Mouse (Mus musculus) myocyte (in vitro differentiated cells): ENCODE measurements at regions not wholly inside any gene's neighbourhood (a gene's known extent, or its start where the extent isn't known, plus 50 kb on each side); places are given as distances from the start of the nearest gene placed in this dataset.

Experiments
- H3K27me3 ChIP-seq: one replicate; pipeline ENCODE4 v1.6.1; 2011; ENCODE audit not compliant: control insufficient read depth, insufficient read depth, insufficient read length
- H3K36me3 ChIP-seq: one replicate; pipeline ENCODE4 v1.6.1; 2011; ENCODE audit not compliant: control insufficient read depth, insufficient read depth
- H3K4me2 ChIP-seq: one replicate; pipeline ENCODE4 v1.6.1; 2011; ENCODE audit warnings: low read depth, control low read depth
- H3K4me3 ChIP-seq: one replicate; pipeline ENCODE4 v1.5.1; 2011; ENCODE audit warnings: mild to moderate bottlenecking, control low read depth, moderate library complexity
- H3K79me2 ChIP-seq: one replicate; pipeline ENCODE4 v1.6.1; 2011; ENCODE audit not compliant: control insufficient read depth, insufficient read depth
- H3ac ChIP-seq: one replicate; pipeline ENCODE4 v1.6.1; 2011; ENCODE audit not compliant: control insufficient read depth, insufficient read length
- CEBPB ChIP-seq: IDR thresholded peaks from 2 replicates; pipeline ENCODE4 v1.6.1; 2011; ENCODE audit warnings: mild to moderate bottlenecking, moderate library complexity; ENCODE audit not compliant: poor library complexity, insufficient read depth, severe bottlenecking
- E2F4 ChIP-seq: IDR thresholded peaks from one replicate; pipeline ENCODE4 v1.6.1; 2011; ENCODE audit warnings: mild to moderate bottlenecking, control low read depth, moderate library complexity; ENCODE audit not compliant: insufficient read depth
- MAX ChIP-seq: IDR thresholded peaks from one replicate; pipeline ENCODE4 v1.6.1; 2011; ENCODE audit warnings: low read depth, mild to moderate bottlenecking, control low read depth
- MYOD1 ChIP-seq, 3 experiments: IDR thresholded peaks; one replicate each; pipeline ENCODE4 v1.6.1; 2011; ENCODE audit warnings: control low read depth in 2 of 3, low read depth in 2 of 3, mild to moderate bottlenecking in 2 of 3, moderate library complexity in 1 of 3; ENCODE audit not compliant: insufficient read length in 2 of 3, control insufficient read depth in 1 of 3
- MYOG ChIP-seq, 3 experiments: IDR thresholded peaks; one replicate each; pipeline ENCODE4 v1.6.1; 2011; ENCODE audit warnings: control low read depth in 2 of 3, low read depth in 2 of 3, mild to moderate bottlenecking in 2 of 3; ENCODE audit not compliant: insufficient read length in 2 of 3, control insufficient read depth in 1 of 3, insufficient read depth in 1 of 3
- POLR2A ChIP-seq: IDR thresholded peaks from one replicate; pipeline ENCODE4 v1.6.1; 2011; ENCODE audit warnings: low read depth, mild to moderate bottlenecking, control low read depth, moderate library complexity; ENCODE audit not compliant: insufficient read length
- POLR2AphosphoS2 ChIP-seq: IDR thresholded peaks from one replicate; pipeline ENCODE4 v1.6.1; 2011; ENCODE audit warnings: low read depth, control low read depth; ENCODE audit not compliant: insufficient read length
- REST ChIP-seq: IDR thresholded peaks from one replicate; pipeline ENCODE4 v1.6.1; 2011; ENCODE audit warnings: mild to moderate bottlenecking, control low read depth, moderate library complexity; ENCODE audit not compliant: insufficient read depth, insufficient read length
- SRF ChIP-seq: IDR thresholded peaks from one replicate; pipeline ENCODE4 v1.6.1; 2011; ENCODE audit warnings: low read depth; ENCODE audit not compliant: control insufficient read depth, insufficient read length
- TCF12 ChIP-seq: IDR thresholded peaks from one replicate; pipeline ENCODE4 v1.6.1; 2011; ENCODE audit warnings: mild to moderate bottlenecking, control low read depth; ENCODE audit not compliant: poor library complexity, insufficient read depth, severe bottlenecking
- TCF3 ChIP-seq: IDR thresholded peaks from one replicate; pipeline ENCODE4 v1.6.1; 2011; ENCODE audit warnings: low read depth, control low read depth; ENCODE audit not compliant: insufficient read length
- USF1 ChIP-seq: IDR thresholded peaks from one replicate; pipeline ENCODE4 v1.6.1; 2011; ENCODE audit warnings: low read depth, mild to moderate bottlenecking, control low read depth, moderate library complexity

- no peaks in the 10 kb centered on the region for H3K27me3 ChIP-seq
- H3K4me3 ChIP-seq: no peak overlapping the region
- TF ChIP-seq POLR2AphosphoS2 (no peak), USF1 (no peak), MAX (no peak), TCF12 (no peak), TCF3 (no peak), MYOG (IDR thresholded peaks at IDR 0.05; ENCODE audit: control insufficient read depth in 1 of 3, insufficient read depth in 1 of 3, insufficient read length in 2 of 3, low read depth in 2 of 3) (no peak), E2F4 (no peak), SRF (no peak), REST (no peak)
- no peak overlapping the region for H3K4me2 ChIP-seq
- no peak overlapping the region for H3ac ChIP-seq
- no peaks in the 10 kb centered on the region for H3K36me3 ChIP-seq
- no peaks in the 10 kb centered on the region for H3K79me2 ChIP-seq
These were observed 238.4 kb downstream of the Cxcl12 start for GRCm38 (mm10) chr6:117406757-117407156.

DNA sequence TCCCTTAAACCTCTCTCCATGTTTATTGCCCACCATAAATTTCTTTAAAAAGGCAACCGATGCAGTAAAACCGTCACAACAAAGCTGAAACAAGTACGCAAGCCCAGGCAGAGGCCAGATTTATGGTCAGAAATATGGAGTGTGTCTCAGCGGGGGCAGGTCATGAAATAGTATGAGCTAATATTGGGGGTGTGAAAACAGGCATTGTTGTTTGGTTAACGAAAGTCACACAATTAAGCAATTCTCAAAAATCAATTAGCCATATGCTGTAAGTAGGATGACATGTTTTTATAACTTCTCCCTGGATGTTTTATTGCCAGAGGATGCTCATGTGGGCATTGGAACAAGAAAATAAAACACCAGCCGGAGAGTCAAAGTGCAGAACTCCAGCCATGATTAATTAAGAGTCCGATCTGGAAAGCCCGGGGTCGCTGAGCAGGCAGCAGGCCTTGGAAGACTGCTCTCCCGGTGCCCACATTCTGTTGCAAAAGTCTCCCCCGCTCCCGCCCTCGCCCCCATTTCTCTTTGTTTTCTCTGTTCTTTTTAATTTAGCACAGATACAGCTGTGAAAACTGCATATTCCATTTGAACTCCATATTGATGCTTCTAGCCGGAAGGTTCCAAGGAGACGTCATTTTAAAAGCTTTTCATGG, 239.0 kb downstream of the Cxcl12 start:
- no peaks in the 10 kb centered on the region for H3K79me2 ChIP-seq
- H3K4me3 ChIP-seq: no peak overlapping the region
- H3K4me2 ChIP-seq: no peak overlapping the region
- H3K36me3 ChIP-seq: no peaks in the 10 kb centered on the region
- no peaks in the 10 kb centered on the region for H3K27me3 ChIP-seq
- no peak for TF ChIP-seq TCF3
- TF ChIP-seq MYOD1 (IDR thresholded peaks at IDR 0.05; ENCODE audit: control insufficient read depth in 1 of 3, insufficient read length in 2 of 3, low read depth in 2 of 3): no peak
- no peak for TF ChIP-seq CEBPB
- no peak for TF ChIP-seq TCF12
- no peak for TF ChIP-seq REST
- TF ChIP-seq MYOG (IDR thresholded peaks at IDR 0.05; ENCODE audit: control insufficient read depth in 1 of 3, insufficient read depth in 1 of 3, insufficient read length in 2 of 3, low read depth in 2 of 3): no peak
- TF ChIP-seq POLR2A: no peak
- TF ChIP-seq POLR2AphosphoS2: no peak
- no peak for TF ChIP-seq E2F4
- TF ChIP-seq SRF: no peak
- TF ChIP-seq MAX: no peak
- no peak for TF ChIP-seq USF1
- H3ac ChIP-seq: no peak overlapping the region

DNA sequence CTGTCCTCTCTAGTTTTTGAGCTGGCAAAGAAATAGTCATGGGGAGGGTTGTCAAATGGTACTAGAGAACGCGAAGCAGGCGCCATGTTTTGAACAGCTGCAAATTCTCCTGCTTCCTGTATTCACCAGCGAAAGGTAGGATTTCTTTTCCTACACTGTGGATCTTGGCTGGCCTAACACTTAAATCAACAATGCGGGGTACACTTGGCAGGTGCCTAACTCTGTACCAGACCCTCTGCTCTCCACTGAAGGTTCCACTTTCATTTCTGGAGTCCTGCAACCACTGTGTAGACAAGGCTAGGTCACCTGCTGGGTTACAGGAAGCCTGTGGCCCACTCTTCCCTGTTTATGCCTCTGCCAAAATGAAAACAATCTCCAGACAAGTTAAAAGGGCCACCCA, 239.6 kb downstream of the Cxcl12 start:
- Histone ChIP-seq H3ac (no peak overlapping the region), H3K4me2 (no peak overlapping the region), H3K36me3 (no peaks in the 10 kb centered on the region), H3K79me2 (no peaks in the 10 kb centered on the region), H3K27me3 (no peaks in the 10 kb centered on the region), H3K4me3 (no peak overlapping the region)
- TF ChIP-seq USF1: no peak
- no peak for TF ChIP-seq MYOD1 (IDR thresholded peaks at IDR 0.05; ENCODE audit: control insufficient read depth in 1 of 3, insufficient read length in 2 of 3, low read depth in 2 of 3)
- TF ChIP-seq MAX: no peak
- TF ChIP-seq TCF3: no peak
- no peak for TF ChIP-seq E2F4
- TF ChIP-seq POLR2A: no peak
- no peak for TF ChIP-seq REST
- no peak for TF ChIP-seq SRF
- no peak for TF ChIP-seq POLR2AphosphoS2
- no peak for TF ChIP-seq MYOG (IDR thresholded peaks at IDR 0.05; ENCODE audit: control insufficient read depth in 1 of 3, insufficient read depth in 1 of 3, insufficient read length in 2 of 3, low read depth in 2 of 3)
- TF ChIP-seq CEBPB: no peak
- no peak for TF ChIP-seq TCF12

DNA sequence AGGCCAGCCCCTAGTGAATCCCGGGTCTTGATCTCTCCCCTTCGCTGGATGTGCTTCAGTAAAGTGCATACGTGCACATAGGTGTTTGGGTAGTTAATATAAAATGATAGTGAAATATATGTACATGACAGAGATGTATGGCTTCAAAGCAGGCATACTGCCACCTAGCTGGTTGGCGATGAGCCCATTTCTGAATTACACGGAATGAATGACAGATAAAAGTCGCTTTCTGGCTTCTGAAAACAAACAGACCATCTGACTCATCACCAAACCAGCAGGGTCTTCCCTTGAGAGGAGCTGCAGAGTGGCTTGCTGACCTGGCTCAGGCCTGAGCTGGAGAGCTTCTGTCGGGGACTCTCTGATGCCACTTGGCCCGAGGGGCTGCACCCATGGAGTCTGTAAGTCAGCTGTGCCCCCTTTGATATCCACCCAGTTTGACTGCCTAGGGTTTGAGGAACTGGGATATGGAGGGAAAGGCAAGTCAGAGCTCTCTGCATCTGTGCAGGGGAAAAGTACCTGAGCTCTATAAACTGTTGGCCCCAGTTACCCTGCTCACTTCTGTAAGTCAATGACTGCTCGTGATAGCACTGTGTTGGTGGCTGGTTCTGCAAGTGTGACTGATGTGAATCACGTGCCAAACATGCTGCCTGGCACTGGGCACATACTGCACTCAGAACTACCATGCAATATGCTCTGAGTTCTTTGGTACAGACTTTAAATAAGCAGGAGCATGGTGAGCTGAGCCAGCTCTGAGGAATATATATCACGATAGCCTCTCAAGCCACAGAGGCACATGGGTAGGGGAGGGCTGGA, 240.8 kb downstream of the Cxcl12 start:
- no peak for TF ChIP-seq TCF12
- TF ChIP-seq CEBPB: no peak
- no peak for TF ChIP-seq TCF3
- no peak for TF ChIP-seq USF1
- TF ChIP-seq E2F4: no peak
- TF ChIP-seq MAX: no peak
- TF ChIP-seq SRF: no peak
- no peak for TF ChIP-seq MYOD1 (IDR thresholded peaks at IDR 0.05; ENCODE audit: control insufficient read depth in 1 of 3, insufficient read length in 2 of 3, low read depth in 2 of 3)
- TF ChIP-seq MYOG (IDR thresholded peaks at IDR 0.05; ENCODE audit: control insufficient read depth in 1 of 3, insufficient read depth in 1 of 3, insufficient read length in 2 of 3, low read depth in 2 of 3): no peak
- TF ChIP-seq REST: no peak
- no peak for TF ChIP-seq POLR2AphosphoS2
- no peak for TF ChIP-seq POLR2A
- H3K27me3 ChIP-seq: no peaks in the 10 kb centered on the region

More for the DNA sequence above, 240.8 kb downstream of the Cxcl12 start:
- Histone ChIP-seq H3K36me3 (no peaks in the 10 kb centered on the region), H3ac (no peak overlapping the region), H3K79me2 (no peaks in the 10 kb centered on the region), H3K4me2 (no peak overlapping the region), H3K4me3 (no peak overlapping the region)
